Mouse (Mus musculus) CH12.LX (cell line): ENCODE results near the gene Atp6v1g2. TPM values are rescaled to one million over a fixed set of nuclear protein-coding genes. Genes with fewer than 3 reads are reported as not detected.

Source experiments
- DNase-seq: peaks from one replicate; pipeline ENCODE4 v3.0.0-alpha.2; 2013; ENCODE audit errors: extremely low read depth
- H3K27ac ChIP-seq: 2 replicates; pipeline ENCODE4 v1.5.1; 2012; ENCODE audit warnings: low read depth, mild to moderate bottlenecking, control low read depth, moderate library complexity; ENCODE audit not compliant: insufficient read depth
- H3K27me3 ChIP-seq: replicated peaks from 2 replicates; pipeline ENCODE3; 2012; ENCODE audit warnings: inconsistent platforms
- H3K36me3 ChIP-seq, 2 experiments: replicated peaks in 1 of 2; 2 replicates each; pipeline versions ENCODE3 to v1.6.1; 2012; ENCODE audit warnings: inconsistent platforms in 1 of 2, low read length in 1 of 2, mild to moderate bottlenecking in 1 of 2, mixed read lengths in 1 of 2, moderate library complexity in 1 of 2; ENCODE audit not compliant: control insufficient read depth in 1 of 2, insufficient read depth in 1 of 2
- H3K4me1 ChIP-seq, 2 experiments: 2 replicates each; pipeline ENCODE4 v1.6.1; 2012; ENCODE audit warnings: inconsistent platforms in 1 of 2, moderate library complexity in 1 of 2; ENCODE audit not compliant: insufficient read depth in 2 of 2, control insufficient read depth in 1 of 2
- H3K4me2 ChIP-seq: 2 replicates; pipeline ENCODE4 v1.6.1; 2012; ENCODE audit warnings: low read depth, mild to moderate bottlenecking, control low read depth; ENCODE audit not compliant: poor library complexity, insufficient read depth, severe bottlenecking
- H3K4me3 ChIP-seq, 3 experiments: fragments of 150-350 bp in 1 of 3; sonication (generic) in 1 of 3; replicated peaks in 1 of 3; 2 replicates each; pipeline versions ENCODE3 to v1.5.1; 2011 to 2012; ENCODE audit warnings: low read depth in 2 of 3, low read length in 2 of 3, mild to moderate bottlenecking in 2 of 3, moderate library complexity in 2 of 3, control low read depth in 1 of 3, improper control_type of control experiment in 1 of 3, inconsistent platforms in 1 of 3, mixed read lengths in 1 of 3; ENCODE audit not compliant: poor library complexity in 1 of 3
- H3K79me2 ChIP-seq: replicated peaks from 2 replicates; pipeline ENCODE4 v1.6.1; 2012; ENCODE audit warnings: mild to moderate bottlenecking, moderate library complexity; ENCODE audit not compliant: control insufficient read depth, poor library complexity, insufficient read depth, severe bottlenecking; ENCODE audit errors: extremely low read depth
- H3K9ac ChIP-seq: 2 replicates; pipeline ENCODE4 v1.6.1; 2012; ENCODE audit warnings: low read depth, mild to moderate bottlenecking, control low read depth, moderate library complexity; ENCODE audit not compliant: insufficient read depth
- H3K9me3 ChIP-seq: replicated peaks from 2 replicates; pipeline ENCODE3; 2012; ENCODE audit warnings: low read length, inconsistent platforms, mixed read lengths
- CHD2 ChIP-seq: IDR thresholded peaks from 2 replicates; pipeline ENCODE4 v1.6.1; 2011; ENCODE audit warnings: low read length, improper control_type of control experiment
- CTCF ChIP-seq, 2 experiments: IDR thresholded peaks in 1 of 2; conservative IDR thresholded peaks in 1 of 2; 2 replicates each; pipeline ENCODE4 v1.5.1; 2011 to 2012; ENCODE audit warnings: low read depth in 2 of 2, low read length in 2 of 2, improper control_type of control experiment in 1 of 2, inconsistent platforms in 1 of 2, mild to moderate bottlenecking in 1 of 2, moderate library complexity in 1 of 2
- EP300 ChIP-seq: IDR thresholded peaks from 2 replicates; pipeline ENCODE4 v1.6.1; 2011; ENCODE audit warnings: low read length, improper control_type of control experiment
- HCFC1 ChIP-seq: IDR thresholded peaks from 2 replicates; pipeline ENCODE4 v1.6.1; 2012; ENCODE audit warnings: low read depth, mild to moderate bottlenecking, inconsistent platforms, low read length, improper control_type of control experiment
- JUND ChIP-seq: conservative IDR thresholded peaks from 2 replicates; pipeline ENCODE4 v1.6.1; 2011; ENCODE audit warnings: low read depth, low read length, improper control_type of control experiment
- MAFK ChIP-seq: IDR thresholded peaks from 2 replicates; pipeline ENCODE4 v1.6.1; 2011; ENCODE audit warnings: low read length, improper control_type of control experiment; ENCODE audit not compliant: insufficient replicate concordance
- MAX ChIP-seq: IDR thresholded peaks from 2 replicates; pipeline ENCODE4 v1.6.1; 2011; ENCODE audit warnings: low read length, improper control_type of control experiment
- MAZ ChIP-seq: IDR thresholded peaks from 2 replicates; pipeline ENCODE4 v1.6.1; 2012; ENCODE audit warnings: low read depth, mild to moderate bottlenecking, inconsistent platforms, low read length, improper control_type of control experiment, moderate library complexity
- MEF2A ChIP-seq: IDR thresholded peaks from 2 replicates; pipeline ENCODE4 v1.6.1; 2014; ENCODE audit warnings: low read depth, mild to moderate bottlenecking, inconsistent platforms, low read length, improper control_type of control experiment, borderline replicate concordance
- MYC ChIP-seq: IDR thresholded peaks from 2 replicates; pipeline ENCODE4 v1.6.1; 2011; ENCODE audit warnings: low read depth, mild to moderate bottlenecking, improper control_type of control experiment, low read length
- NELFE ChIP-seq: IDR thresholded peaks from 2 replicates; pipeline ENCODE4 v1.6.1; 2011; ENCODE audit warnings: low read depth, low read length, improper control_type of control experiment
- NRF1 ChIP-seq: IDR thresholded peaks from 2 replicates; pipeline ENCODE4 v1.6.1; 2014; ENCODE audit warnings: low read depth, mild to moderate bottlenecking, inconsistent platforms, low read length, improper control_type of control experiment, moderate library complexity
- POLR2AphosphoS2 ChIP-seq: IDR thresholded peaks from 2 replicates; pipeline ENCODE4 v1.6.1; 2011; ENCODE audit warnings: low read depth, low read length, improper control_type of control experiment
- RCOR1 ChIP-seq: conservative IDR thresholded peaks from 2 replicates; pipeline ENCODE4 v1.6.1; 2012; ENCODE audit warnings: low read depth, mild to moderate bottlenecking, inconsistent platforms, low read length, improper control_type of control experiment
- SIN3A ChIP-seq: IDR thresholded peaks from 2 replicates; pipeline ENCODE4 v1.6.1; 2012; ENCODE audit warnings: low read length, improper control_type of control experiment, inconsistent platforms
- TCF12 ChIP-seq: IDR thresholded peaks from 2 replicates; pipeline ENCODE4 v1.6.1; 2014; ENCODE audit warnings: low read depth, mild to moderate bottlenecking, inconsistent platforms, low read length, improper control_type of control experiment
- USF1 ChIP-seq: IDR thresholded peaks from 2 replicates; pipeline ENCODE4 v1.6.1; 2014; ENCODE audit warnings: low read depth, mild to moderate bottlenecking, inconsistent platforms, low read length, improper control_type of control experiment
- ZKSCAN1 ChIP-seq: IDR thresholded peaks from 2 replicates; pipeline ENCODE4 v1.6.1; 2012; ENCODE audit warnings: low read depth, inconsistent platforms, low read length, improper control_type of control experiment, borderline replicate concordance
- ZMIZ1 ChIP-seq: IDR thresholded peaks from 2 replicates; pipeline ENCODE4 v1.6.1; 2012; ENCODE audit warnings: low read depth, mild to moderate bottlenecking, inconsistent platforms, low read length, improper control_type of control experiment
- ZNF384 ChIP-seq: IDR thresholded peaks from 2 replicates; pipeline ENCODE4 v1.6.1; 2012; ENCODE audit warnings: low read depth, low read length, improper control_type of control experiment, inconsistent platforms
- dilution Hi-C: fragments of 300-500 bp; cut with MboI; formaldehyde crosslinking; loops from 2 replicates; pipeline ENCODE4 v1.14.3; 2020; ENCODE audit warnings: low sequenced_read_pairs; ENCODE audit not compliant: extremely low pct_unique_long_range_greater_than_20kb, extremely low pct_ligation_motif_present
- in situ Hi-C: fragments of 300-500 bp; cut with MboI; formaldehyde crosslinking; loops from 3 replicates; pipeline ENCODE4 v1.14.3; 2019; ENCODE audit warnings: low sequenced_read_pairs, low pct_ligation_motif_present, low pct_unique_long_range_greater_than_20kb, mixed read lengths
- polyA plus RNA-seq: library from polyadenylated mRNA; unstranded; fragments of >175 nt; gene quantifications from 2 replicates; pipeline ENCODE4 v1.2.1, GENCODE M21; 2012; ENCODE audit warnings: low read depth; ENCODE audit not compliant: insufficient read length
- total RNA-seq, 2 experiments: library from RNA; depleted of rRNA; stranded (reverse); fragments of 300-350 nt in 1 of 2; fragments of >200 nt in 1 of 2; gene quantifications; 2 replicates each; pipeline ENCODE4 v1.2.3; 2012 to 2014

The Atp6v1g2 gene
- total and polyA plus RNA-seq, 3 experiments, result 0.23 to 1.4 (median 0.76) TPM

GRCm38 (mm10) chr17:35255301-35255700 is 21.8 kb downstream of the Atp6v1g2 start:
- in situ Hi-C loops (no loop called here), dilution Hi-C loops (no loop called here)
- no peak for DNase-seq
- no peaks in the 10 kb centered on the region for H3K9me3 ChIP-seq
- peaks cover 35 to 41% of the 10 kb centered on the region in 2 experiments for H3K36me3 ChIP-seq
- H3K4me2 ChIP-seq, result no peak overlapping the region
- H3K9ac ChIP-seq, result no peak overlapping the region
- TF ChIP-seq CHD2 (no peak), ZNF384 (no peak), JUND (no peak), NRF1 (no peak), MAZ (no peak), ZKSCAN1 (no peak), NELFE (no peak), POLR2AphosphoS2 (no peak), MAFK (no peak), EP300 (no peak), TCF12 (no peak), MYC (no peak), HCFC1 (no peak), ZMIZ1 (no peak), USF1 (no peak), MEF2A (no peak)
- H3K4me1 ChIP-seq, result peaks cover 10 to 16% of the 10 kb centered on the region in 2 experiments
- no peak overlapping the region for H3K27ac ChIP-seq
- H3K79me2 ChIP-seq, result no peaks in the 10 kb centered on the region
- H3K27me3 ChIP-seq, result peaks cover 3% of the 10 kb centered on the region
- H3K4me3 ChIP-seq, result no peak overlapping the region

- H3K27me3 ChIP-seq, result peaks cover 3% of the 10 kb centered on the region
- TF ChIP-seq RCOR1 (no peak), MAZ (peak; percentile 24; the same call in 1 of the 2 replicates), CHD2 (peak; percentile 44; the same call in 1 of the 2 replicates), SIN3A (0 out of 2 replicates have a peak, but pooled peaks have one; percentile 36), MYC (0 out of 2 replicates have a peak, but pooled peaks have one; percentile 19), NELFE (0 out of 2 replicates have a peak, but pooled peaks have one; percentile 26), MAX (peak; percentile 50; the same call in 1 of the 2 replicates), CTCF (conservative IDR thresholded peaks at IDR 0.05 in 1 of 2, IDR thresholded peaks at IDR 0.05 in 1 of 2; ENCODE audit: low read depth in 2 of 2, low read length in 2 of 2) (no peak), ZMIZ1 (0 out of 2 replicates have a peak, but pooled peaks have one; percentile 20)
- H3K4me2 ChIP-seq, result no peak overlapping the region
- H3K36me3 ChIP-seq, result peaks cover 31 to 37% of the 10 kb centered on the region in 2 experiments
- H3K4me1 ChIP-seq, result peaks cover 10 to 16% of the 10 kb centered on the region in 2 experiments
- no peak overlapping the region for H3K4me3 ChIP-seq
- in situ Hi-C loops, result no loop called here
- no peak for DNase-seq
- no peaks in the 10 kb centered on the region for H3K79me2 ChIP-seq
- no peak overlapping the region for H3K9ac ChIP-seq
- dilution Hi-C loops, result no loop called here
- no peaks in the 10 kb centered on the region for H3K9me3 ChIP-seq
- no peak overlapping the region for H3K27ac ChIP-seq
These were observed 22.2 kb downstream of the Atp6v1g2 start for GRCm38 (mm10) chr17:35255704-35256103.
